Mouse (Mus musculus) right cerebral cortex, adult 2 months (tissue): ENCODE results near the gene Cpz.

Experiments used
- DNase-seq, 2 experiments: peaks; one replicate each; pipeline ENCODE4 v3.0.0; 2021 to 2022; ENCODE audit warnings: low spot score in 2 of 2

The Cpz gene

DNA sequence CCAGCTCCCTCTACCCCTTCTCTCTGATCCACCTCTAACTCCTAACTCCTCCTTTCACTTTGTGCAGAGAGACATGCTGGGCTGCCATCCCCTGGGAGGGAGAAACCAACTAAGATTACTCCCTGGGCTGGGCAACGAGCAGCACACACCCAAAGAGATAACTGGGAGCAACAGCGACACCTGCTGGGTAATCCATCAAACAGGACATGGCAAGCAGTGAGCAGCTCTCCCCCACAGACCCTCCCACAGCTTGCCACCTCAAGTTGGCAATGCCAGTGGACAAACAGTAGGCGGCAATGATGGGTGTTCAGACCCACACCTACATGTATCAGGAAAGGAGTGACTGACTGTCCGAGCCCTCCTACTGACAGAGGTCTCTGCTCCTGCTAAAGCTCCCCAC, 4.9 kb upstream of the Cpz start:
- DNase-seq, result peak; percentile 33 to 60

DNA sequence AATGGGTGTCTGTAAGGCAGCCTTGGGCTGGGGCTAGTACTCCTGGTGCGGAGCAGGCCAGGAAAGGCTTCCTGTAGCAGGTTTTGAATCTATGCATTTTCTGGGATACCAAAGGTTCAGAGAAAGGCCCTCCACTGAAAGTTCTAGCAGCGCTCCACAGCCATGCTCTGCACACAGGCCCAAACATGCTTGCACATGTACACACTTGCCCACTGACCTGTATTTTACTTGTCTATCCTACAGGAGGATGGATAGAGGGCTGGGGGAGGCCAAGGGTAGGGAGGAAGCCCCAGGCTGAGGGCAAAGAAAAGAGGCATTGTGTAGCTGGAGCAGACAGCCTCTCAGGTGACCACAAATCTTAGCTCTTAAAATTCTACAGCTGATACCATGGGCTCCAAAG, 1.1 kb downstream of the Cpz start:
- no peak for DNase-seq

DNA sequence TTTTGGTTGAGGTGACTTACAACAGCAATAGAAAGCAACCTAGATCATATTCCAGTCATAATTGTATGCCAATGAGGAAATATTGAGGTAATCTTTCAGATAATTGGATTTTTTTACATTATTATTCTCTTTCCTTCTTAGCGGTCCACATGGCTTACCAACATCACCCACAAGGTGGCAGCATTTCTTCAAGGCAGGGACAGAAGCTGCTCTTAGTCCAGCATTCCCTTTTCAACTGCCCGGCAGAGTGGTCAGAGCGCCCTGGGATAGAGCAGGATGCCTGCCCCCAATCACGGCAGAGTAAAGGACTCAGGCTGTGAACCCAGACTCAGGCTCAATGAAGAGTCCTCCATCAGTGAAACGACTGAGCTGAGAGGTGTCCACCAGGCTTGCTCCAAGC, 1.8 kb downstream of the Cpz start:
- DNase-seq, result peak; percentile 76 to 81

DNA sequence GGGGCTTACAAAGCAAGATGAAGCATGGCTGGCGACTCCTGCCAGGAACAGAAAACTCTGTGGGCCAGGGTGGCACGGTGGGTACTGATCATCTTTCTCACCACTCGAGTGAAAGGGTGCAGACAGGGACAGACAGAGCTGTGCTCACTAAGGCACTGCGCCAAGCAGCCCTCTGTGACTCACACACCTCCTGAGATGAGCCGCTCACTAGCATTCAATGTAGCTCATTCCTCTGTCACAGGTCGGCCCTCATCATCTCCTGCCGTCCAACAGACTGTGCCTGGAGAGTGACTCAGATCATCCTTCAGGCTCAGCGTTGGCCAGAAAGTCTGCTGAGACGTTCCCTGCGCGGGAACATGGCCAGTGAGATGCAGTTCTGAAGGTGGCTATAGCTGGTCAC, 8.7 kb downstream of the Cpz start:
- DNase-seq, result peak in 1 of 2 experiments; percentile 24

DNA sequence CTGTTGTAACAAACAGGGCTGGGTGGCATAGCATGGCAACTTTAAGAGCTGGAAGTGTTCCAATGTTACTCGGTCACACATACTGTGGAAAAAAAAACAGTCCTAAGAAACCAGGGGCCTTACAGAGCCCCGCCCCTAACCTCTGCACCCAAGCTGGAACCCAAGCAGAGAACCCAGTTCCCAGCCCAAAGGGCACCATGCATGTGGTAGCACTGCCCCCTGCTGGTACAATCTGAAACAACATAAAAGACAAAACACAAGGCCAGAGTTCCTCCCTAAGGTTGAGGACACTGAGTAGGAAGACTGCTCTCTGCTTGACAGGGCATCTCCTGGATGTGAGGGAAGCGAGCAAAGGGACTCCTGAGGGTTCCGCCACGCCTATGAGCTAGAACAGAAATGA, 14.9 kb downstream of the Cpz start:
- peak; percentile 64 to 76 for DNase-seq

DNA sequence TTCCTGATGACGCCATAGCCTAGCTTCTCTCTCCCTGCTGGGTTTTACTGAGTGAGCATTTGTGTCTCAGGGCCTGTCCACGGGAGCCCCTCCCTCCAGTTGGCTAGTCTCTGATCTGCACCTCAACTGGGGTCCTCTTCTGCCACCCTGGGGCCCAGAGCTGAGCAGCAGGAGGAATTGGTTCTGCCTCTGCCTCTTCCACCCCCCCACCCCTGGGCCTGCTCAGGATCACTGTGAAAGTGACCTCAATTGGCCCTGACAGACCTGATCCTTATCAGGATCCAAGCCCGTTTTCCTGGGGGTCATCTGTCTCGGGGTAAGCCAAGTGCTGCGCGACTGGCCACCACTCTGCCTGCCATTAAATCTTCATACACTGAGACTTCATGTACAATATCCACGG, 20.5 kb downstream of the Cpz start:
- DNase-seq, result no peak

DNA sequence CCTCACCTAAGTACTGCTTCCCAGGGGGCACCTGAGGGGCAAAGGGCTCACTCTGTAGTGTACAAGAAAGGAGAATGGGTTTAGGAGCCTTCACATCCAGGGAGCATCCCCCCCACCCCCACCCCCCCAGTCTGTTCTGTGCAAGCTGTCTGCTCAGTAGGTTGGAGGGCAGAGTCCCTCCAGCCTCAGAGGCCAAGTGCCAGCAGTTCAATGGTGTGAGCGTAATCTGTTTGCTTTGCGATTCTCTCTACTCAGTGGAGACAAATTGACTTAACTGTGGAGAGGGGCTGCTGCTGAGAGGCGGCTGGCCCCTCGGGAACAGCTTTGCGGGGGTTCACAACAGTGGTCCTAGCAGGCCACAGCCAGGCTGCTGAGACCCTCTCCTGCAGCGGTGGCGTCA, 28.2 kb downstream of the Cpz start:
- no peak for DNase-seq

DNA sequence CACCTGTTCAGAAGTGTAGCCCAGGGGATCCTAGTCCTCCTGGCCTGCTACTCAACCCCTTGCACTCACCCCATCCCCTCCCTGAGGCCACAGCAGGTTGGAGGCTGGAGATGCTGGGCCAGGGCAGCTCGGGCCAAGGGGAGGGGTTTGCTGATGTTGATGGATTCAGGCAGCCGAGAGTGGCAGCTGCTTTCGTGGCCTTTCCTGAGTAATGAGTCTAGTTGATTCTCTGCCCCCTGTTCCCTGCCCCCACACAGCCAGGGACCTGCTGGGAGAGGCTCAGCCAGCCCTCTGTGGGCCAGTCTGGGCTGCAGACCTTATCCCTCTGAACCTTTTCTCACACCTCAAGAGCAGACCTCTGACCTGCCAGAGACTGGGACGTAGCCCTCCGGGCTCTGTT, 29.5 kb downstream of the Cpz start:
- no peak for DNase-seq

DNA sequence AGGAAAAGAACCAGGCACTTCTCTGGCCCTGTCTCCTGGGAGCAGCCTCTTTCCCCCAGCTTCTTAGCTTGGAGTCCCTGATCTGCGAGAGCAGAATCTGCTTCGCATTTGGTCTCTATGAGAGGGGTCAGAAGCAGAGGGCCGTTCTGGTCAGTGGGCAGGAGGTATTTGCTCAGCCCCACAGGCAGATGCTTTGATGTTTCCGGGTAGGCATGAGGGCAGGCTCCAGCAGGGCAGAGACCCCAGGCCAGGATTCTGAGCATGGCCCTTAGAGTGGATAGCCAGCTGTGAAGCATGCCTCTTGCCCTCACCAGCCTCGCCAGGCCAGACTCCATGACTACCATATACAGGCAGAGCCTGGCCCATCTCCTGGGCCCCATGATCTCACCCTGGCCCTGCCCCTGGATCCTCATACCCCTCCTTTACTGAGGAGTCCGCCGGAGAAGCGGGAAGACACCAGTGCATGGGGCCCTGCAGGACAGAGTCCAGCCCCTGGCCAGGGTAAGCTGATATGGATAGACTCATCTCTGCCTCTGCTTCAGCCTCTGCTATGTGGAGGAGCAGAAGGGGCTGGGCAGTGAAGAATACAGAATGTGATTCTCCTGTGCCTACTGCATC, 30.6 kb downstream of the Cpz start:
- no peak for DNase-seq

DNA sequence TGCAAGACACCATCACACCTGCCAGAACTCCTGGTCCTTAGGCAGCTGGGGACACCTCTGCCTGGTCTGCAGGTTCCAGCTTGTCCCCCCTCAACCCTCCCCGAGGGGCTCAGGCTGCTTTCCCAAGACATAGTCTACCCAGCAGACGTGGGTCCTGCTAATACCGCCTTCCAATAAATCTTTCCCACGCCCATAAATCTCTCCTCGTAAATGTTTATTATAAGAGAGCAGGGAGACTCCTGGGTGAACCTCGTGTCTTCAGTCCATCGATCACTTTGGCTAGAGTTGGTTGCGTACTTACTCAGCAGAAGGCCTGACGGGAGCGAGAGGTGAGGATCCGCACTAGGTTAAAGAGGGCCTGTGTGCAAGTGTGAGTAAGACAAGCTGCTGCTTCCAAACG, 31.7 kb downstream of the Cpz start:
- DNase-seq, result no peak

DNA sequence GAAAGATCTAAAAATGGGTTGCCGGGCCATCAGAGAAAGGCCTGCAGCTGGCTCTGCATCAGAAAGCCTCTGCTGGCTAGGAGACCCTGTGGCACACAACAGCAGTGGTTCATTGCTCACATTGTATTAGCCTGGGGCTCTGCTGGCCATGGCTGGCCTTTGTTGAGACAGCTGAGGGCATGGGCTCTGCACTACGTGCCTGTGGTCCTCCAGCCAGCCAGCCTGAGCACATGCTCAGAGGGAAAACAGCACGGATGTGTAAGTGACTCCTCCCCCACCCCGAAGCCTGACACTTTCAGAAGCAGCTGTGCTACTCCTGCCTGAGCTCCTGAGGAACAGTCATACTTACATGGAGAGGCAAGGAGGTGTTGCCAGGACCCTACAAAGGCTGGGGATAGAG, 46.0 kb downstream of the Cpz start:
- peak; percentile 6 to 26 for DNase-seq

DNA sequence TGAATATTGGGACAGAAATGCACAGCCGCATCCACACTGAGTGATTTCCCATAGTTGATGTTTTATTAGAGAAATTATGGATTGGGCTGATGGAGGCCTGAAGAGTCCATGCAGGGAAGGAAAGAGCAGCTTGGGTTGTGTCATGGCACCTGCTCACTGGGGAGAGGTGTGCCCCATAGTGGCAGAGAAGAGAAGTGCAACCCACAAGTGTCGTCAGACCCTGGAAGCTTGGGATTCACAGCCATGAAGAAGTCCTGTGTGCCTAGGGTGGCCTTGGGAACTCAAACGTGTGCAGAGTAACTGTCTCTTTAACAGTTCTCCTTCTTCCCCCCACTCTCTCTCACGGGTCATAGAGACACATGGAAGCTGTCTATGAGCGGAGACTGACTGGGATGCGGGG, 50.3 kb downstream of the Cpz start:
- DNase-seq, result no peak

DNA sequence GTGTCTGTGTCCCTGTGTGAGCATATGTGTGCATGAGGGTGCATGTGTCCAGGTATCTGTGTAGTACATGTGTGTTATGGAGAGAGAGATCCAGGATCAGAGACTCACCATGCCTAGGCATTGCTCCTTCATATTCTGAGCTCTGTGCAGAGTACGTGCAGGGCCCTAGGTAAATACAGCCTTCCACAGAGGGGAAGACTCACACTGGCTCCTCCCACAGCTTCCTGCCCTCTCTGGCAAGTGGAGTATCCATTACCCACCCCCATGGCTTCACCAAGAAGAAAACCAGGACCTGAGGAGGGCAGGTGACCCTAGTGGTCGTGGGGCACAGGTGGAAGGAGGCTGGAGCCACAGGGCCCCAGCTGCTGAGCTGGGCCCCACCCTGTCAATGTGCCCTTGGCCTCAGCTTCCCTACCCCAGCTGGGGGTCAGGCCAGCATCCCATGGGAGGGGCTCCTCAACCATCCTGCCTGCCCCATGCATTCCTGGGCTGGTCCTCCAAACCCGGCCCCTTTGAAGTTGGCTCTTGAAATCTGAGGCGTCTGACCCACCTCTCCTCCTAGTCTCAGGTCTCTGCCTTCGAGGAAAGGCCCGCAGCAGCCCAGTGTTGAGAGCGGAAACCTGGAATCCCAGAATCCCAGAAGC, 54.5 kb downstream of the Cpz start:
- DNase-seq, result no peak

DNA sequence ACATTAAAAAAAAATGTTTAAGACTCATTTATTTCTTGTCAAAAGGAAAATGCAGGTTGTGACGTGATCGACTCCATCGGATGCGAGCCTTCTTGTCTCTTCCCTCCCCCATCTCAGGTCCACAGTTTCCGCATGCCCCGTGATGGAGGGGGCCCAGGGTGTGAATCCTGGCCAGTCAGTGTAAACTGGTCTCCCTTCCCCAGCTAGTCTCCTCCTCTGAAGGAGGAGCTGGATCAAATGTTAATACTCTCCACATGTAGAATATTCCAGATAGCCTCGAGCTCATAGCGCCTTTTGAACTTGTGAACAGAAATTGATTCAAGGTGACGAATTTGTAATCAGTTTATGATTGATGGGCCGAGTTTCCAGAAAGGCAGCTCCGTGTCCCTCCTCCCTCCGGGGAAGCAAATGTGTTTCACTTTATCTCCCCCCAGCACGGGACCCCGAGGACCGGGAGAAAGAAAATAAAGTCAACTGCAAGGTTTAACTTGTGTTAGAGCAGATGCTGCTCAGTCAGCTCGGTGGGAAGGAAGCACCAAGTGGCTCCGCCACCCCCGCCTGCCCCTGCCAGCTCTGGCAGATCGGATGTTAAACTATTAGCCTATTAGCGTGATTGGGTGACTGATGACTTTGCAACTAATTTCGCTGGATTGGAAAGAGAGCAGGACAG, 59.4 kb downstream of the Cpz start:
- peak in 1 of 2 experiments; percentile 22 for DNase-seq

DNA sequence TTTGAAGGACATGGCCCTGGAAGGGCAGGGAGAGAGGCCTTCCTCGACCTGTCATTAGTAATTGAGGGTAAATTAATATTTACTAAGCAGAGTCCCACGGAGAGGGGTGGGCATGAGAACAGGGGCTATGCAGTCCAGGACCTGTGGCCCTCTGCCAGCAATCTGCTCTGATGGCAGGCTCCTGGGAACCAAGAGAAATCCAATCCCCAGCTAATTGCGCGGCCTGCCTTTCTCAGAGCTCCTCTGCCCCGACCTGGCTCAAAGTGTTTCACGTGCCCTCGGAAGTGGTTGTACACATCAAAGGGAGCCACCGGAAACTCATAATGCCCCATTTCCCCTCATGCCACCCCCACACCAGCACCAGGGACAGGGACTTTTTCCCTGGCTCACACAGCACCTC, 63.4 kb downstream of the Cpz start:
- DNase-seq, result no peak

DNA sequence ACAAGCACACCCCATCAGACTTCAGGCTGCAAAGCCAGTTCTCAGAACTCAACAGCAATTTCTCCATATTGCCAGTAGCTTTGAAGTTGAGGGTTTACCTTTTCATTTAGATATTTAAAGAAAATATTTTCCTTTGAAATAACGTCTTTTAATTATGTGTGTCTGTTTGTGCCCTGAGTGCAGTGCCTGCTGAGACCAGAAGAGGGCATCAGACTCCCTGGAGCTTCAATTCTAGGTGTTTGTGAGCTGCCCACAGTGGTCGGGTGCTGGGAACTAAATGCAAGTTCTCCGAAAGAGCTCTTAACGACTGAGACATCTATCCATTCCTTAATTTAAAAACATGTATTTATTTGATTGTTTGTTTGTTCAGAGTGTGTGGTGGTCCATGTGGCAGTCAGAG, 65.7 kb downstream of the Cpz start:
- DNase-seq, result no peak

DNA sequence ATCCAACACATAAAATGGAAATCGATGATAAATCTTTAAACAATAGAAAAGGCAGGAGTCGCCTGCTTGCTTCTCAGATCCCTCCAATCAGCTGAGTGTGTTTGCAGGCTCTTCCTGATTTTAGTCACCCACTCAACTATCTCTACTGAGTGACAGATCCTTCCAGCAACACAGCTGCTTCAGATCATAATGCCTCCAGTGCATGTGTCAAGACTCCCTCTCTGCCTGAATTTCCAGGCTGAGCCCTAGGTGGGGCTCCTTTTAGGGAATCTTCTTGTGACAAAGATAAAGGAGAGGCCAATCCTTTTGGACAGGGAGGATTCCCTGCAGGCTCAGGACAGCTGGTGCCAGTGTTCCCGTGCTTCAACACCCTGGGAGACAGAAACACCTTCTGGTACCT, 67.2 kb downstream of the Cpz start:
- no peak for DNase-seq

DNA sequence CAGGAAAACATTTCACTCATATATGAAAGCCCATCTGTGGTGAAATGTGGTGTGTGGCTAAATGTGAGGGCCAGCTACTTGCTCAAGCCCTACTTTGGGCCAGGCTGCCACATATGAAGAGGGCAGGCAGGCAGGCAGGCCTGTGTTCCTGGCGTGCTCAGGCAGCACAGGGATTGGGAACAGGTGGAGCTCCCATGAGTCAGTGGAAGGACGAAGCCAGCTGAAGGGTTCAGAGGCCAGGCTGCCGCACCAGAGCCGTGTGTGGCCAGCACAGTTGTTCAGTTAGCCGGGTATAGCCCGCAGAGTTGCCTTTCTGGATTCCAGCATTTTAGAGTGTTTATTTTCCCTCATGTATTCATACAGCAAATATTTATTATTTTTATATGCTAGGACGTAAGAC, 68.1 kb downstream of the Cpz start:
- DNase-seq, result no peak

DNA sequence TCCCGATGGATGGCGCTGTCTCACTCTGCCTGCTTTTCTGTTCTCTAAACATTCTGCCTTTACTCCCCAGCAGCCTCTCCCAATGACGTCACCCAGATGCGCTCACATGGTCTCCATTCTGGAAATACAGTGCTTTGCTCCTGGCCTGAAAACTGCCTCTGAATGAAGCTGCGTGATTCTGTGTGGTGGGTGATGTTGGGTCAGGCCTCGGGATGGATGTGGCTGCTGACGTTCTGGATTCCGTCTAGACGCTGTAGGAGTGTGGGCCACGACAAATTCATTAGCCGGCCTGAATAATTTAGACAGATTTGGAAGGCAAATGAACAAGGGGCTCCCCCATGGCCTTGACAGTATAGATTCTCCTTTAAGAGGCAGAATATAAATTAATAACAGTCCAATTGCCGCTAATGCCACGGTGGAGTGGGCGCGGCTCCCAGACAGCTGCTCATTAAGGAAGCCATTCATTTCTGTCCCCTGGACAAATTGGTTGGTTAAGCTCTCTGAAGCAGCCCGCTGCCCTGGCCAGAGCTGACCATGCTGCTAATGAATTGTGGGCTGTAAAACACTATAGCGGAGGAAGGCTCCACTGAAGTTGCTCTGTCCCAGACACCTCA, 71.2 kb downstream of the Cpz start:
- DNase-seq, result peak; percentile 18 to 33
